Mouse (Mus musculus) lung, postnatal 10 days (tissue): ENCODE results near the gene Gm17577.
"Not testable (repeated sequence)": the region's sequence is repeated elsewhere in the genome, so short reads cannot be mapped to it uniquely, and the experiment has no call there.

Experiments used
- DNase-seq: peaks from one replicate; pipeline ENCODE4 v3.0.0; 2021

Gene Gm17577

DNA sequence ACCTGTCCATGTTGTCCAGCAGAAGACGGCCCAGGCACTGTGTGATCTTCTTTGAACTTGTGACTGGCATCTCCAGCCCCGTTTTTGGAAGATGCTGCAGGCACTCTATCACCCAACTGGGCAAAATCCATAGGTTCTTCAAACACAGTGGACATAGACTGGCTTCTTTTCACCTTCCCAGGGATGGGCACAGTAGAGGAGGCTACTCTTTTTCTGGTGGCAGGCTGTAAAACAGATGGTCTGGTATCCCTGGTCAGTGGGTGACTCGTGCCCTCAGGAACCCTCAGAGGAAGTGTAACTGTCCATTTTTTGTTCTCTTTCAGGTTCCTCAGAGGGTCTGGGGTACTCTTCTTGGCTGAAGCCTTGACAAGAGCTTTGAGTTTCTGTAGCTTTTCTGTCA, at the start of gene Gm17577:
Gm17577 (minus strand) TSS at position 101 of the 400 bp plus-strand sequence.
- DNase-seq = not testable (repeated sequence)

DNA sequence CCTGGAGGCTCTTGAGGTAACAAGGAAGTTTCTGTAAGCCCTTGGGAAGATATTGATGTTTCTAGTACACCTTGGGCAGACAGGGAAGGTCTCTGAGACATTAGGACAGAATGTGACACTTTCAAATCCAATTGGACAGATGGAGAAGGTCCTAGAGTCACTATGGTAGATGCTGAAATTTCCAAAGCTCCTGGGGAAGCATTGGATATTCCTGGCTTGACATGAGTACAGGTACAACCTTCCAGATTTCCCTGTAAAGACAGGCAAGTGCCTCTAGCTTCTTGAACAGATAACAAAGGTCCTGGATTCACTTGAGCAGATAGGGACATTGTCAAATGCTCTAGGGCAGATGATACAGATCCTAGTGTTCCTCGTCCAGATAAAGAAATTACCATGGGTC, 24.3 kb downstream of the Gm17577 start, which contains the start of gene Srsx:
Srsx (minus strand) TSS at position 101 of the 400 bp plus-strand sequence.
- DNase-seq = not testable (repeated sequence)
